Mouse (Mus musculus): ENCODE data around the gene Hist1h2bq. TPM values are rescaled to one million over a fixed set of nuclear protein-coding genes. Genes with fewer than 3 reads are reported as not detected.
A peak's percentile ranks its signal among the peaks of the same experiment; 100 is the strongest.
"Not testable (repeated sequence)": the region's sequence is repeated elsewhere in the genome, so short reads cannot be mapped to it uniquely, and the experiment has no call there.

The Hist1h2bq gene
- polyA plus RNA-seq, 1 experiment, result 2.3 TPM

- H3K27me3 ChIP-seq (ENCODE audit: control insufficient read depth, insufficient read depth, low read length), result no peaks in the 10 kb centered on the region
- 94% methylated on average over 7 of the region's 7 CpGs for WGBS
Observed at GRCm38 (mm10) chr13:21795584-21795983, 14.4 kb downstream of the Hist1h2bq start.

GRCm38 (mm10) chr13:21790601-21791283 lies 19.3 kb downstream of the Hist1h2bq start:
- no peaks in the 10 kb centered on the region for H3K27me3 ChIP-seq (ENCODE audit: control insufficient read depth, insufficient read depth, low read length)
- 6% methylated on average over 18 of the region's 18 CpGs for WGBS
- H3K4me3 ChIP-seq (replicated peaks; ENCODE audit: insufficient read depth, low read depth, low read length), result no peak overlapping the region
- TF ChIP-seq POLR2A (IDR thresholded peaks at IDR 0.05; ENCODE audit: borderline replicate concordance, insufficient read depth, low read length) (no peak), CTCF (IDR thresholded peaks at IDR 0.05; ENCODE audit: borderline replicate concordance, insufficient read depth, low read depth, low read length) (no peak)
- 0 out of 2 replicates have a peak, but pooled peaks cover 2% of the 10 kb centered on the region for H3K4me1 ChIP-seq (ENCODE audit: control insufficient read depth, insufficient read depth, low read length)
- H3K27ac ChIP-seq (ENCODE audit: insufficient read depth, low read length), result no peak overlapping the region
- DNase-seq, result peak in 1 of 2 experiments; percentile 16

More at GRCm38 (mm10) chr13:21795584-21795983, 14.4 kb downstream of the Hist1h2bq start:
- H3K4me1 ChIP-seq (ENCODE audit: control insufficient read depth, insufficient read depth, low read length), result 0 out of 2 replicates have a peak, but pooled peaks cover under 1% of the 10 kb centered on the region
- DNase-seq, result no peak
- no peak for TF ChIP-seq CTCF (IDR thresholded peaks at IDR 0.05; ENCODE audit: borderline replicate concordance, insufficient read depth, low read depth, low read length)
- no peak for TF ChIP-seq POLR2A (IDR thresholded peaks at IDR 0.05; ENCODE audit: borderline replicate concordance, insufficient read depth, low read length)
- no peak overlapping the region for H3K4me3 ChIP-seq (replicated peaks; ENCODE audit: insufficient read depth, low read depth, low read length)
- no peak overlapping the region for H3K27ac ChIP-seq (ENCODE audit: insufficient read depth, low read length)

- no peak for DNase-seq
- H3K27ac ChIP-seq (ENCODE audit: insufficient read depth, low read length), result no peak overlapping the region
- TF ChIP-seq POLR2A (IDR thresholded peaks at IDR 0.05; ENCODE audit: borderline replicate concordance, insufficient read depth, low read length) (no peak), CTCF (IDR thresholded peaks at IDR 0.05; ENCODE audit: borderline replicate concordance, insufficient read depth, low read depth, low read length) (no peak)
- no peaks in the 10 kb centered on the region for H3K27me3 ChIP-seq (ENCODE audit: control insufficient read depth, insufficient read depth, low read length)
- 81% methylated on average over 6 of the region's 6 CpGs for WGBS
- H3K4me1 ChIP-seq (ENCODE audit: control insufficient read depth, insufficient read depth, low read length), result 0 out of 2 replicates have a peak, but pooled peaks cover 2% of the 10 kb centered on the region
- H3K4me3 ChIP-seq (replicated peaks; ENCODE audit: insufficient read depth, low read depth, low read length), result no peak overlapping the region
Observed at GRCm38 (mm10) chr13:21789925-21790324, 20.1 kb downstream of the Hist1h2bq start.

GRCm38 (mm10) chr13:21787760-21788593 lies 22.0 kb downstream of the Hist1h2bq start:
- Histone ChIP-seq H3K27me3 (ENCODE audit: control insufficient read depth, insufficient read depth, low read length) (no peaks in the 10 kb centered on the region), H3K4me3 (replicated peaks; ENCODE audit: insufficient read depth, low read depth, low read length) (no peak overlapping the region), H3K4me1 (ENCODE audit: control insufficient read depth, insufficient read depth, low read length) (0 out of 2 replicates have a peak, but pooled peaks cover 2% of the 10 kb centered on the region), H3K27ac (ENCODE audit: insufficient read depth, low read length) (no peak overlapping the region)
- DNase-seq, result peak; percentile 13 to 14
- TF ChIP-seq CTCF (IDR thresholded peaks at IDR 0.05; ENCODE audit: borderline replicate concordance, insufficient read depth, low read depth, low read length) (no peak), POLR2A (IDR thresholded peaks at IDR 0.05; ENCODE audit: borderline replicate concordance, insufficient read depth, low read length) (no peak)
- WGBS, result 26% methylated on average over 15 of the region's 21 CpGs

- not testable (repeated sequence) for H3K27ac ChIP-seq (ENCODE audit: insufficient read depth, low read length); H3K4me1 ChIP-seq (ENCODE audit: control insufficient read depth, insufficient read depth, low read length); H3K27me3 ChIP-seq (ENCODE audit: control insufficient read depth, insufficient read depth, low read length)
- peak within 1 kb of the TSS; percentile 32 for H3K4me3 ChIP-seq (replicated peaks; ENCODE audit: insufficient read depth, low read depth, low read length)
- under 1% methylated on average over 39 of the region's 63 CpGs for WGBS
- peak; percentile 91 to 96 for DNase-seq
Observed at GRCm38 (mm10) chr13:21786899-21787629, 22.9 kb downstream of the Hist1h2bq start, which contains the start of the genes Hist1h2an and Hist1h2bp. Gene Hist1h2an (minus strand): TSS chr13:21787218. Gene Hist1h2bp (plus strand): TSS chr13:21787461.

GRCm38 (mm10) chr13:21786189-21786898 lies 23.7 kb downstream of the Hist1h2bq start:
- WGBS, result 7% methylated on average over 8 of the region's 8 CpGs
- TF ChIP-seq POLR2A (IDR thresholded peaks at IDR 0.05; ENCODE audit: borderline replicate concordance, insufficient read depth, low read length) (no peak), CTCF (IDR thresholded peaks at IDR 0.05; ENCODE audit: borderline replicate concordance, insufficient read depth, low read depth, low read length) (no peak)
- H3K4me3 ChIP-seq (replicated peaks; ENCODE audit: insufficient read depth, low read depth, low read length), result peak overlapping the region; percentile 23
- 0 out of 2 replicates have a peak, but pooled peaks cover 2% of the 10 kb centered on the region for H3K4me1 ChIP-seq (ENCODE audit: control insufficient read depth, insufficient read depth, low read length)
- DNase-seq, result no peak
- H3K27me3 ChIP-seq (ENCODE audit: control insufficient read depth, insufficient read depth, low read length), result no peaks in the 10 kb centered on the region
- H3K27ac ChIP-seq (ENCODE audit: insufficient read depth, low read length), result no peak overlapping the region

- no peak for TF ChIP-seq POLR2A (IDR thresholded peaks at IDR 0.05; ENCODE audit: borderline replicate concordance, insufficient read depth, low read length)
- no peak for TF ChIP-seq CTCF (IDR thresholded peaks at IDR 0.05; ENCODE audit: borderline replicate concordance, insufficient read depth, low read depth, low read length)
- WGBS, result 36% methylated on average over 6 of the region's 6 CpGs
- Histone ChIP-seq H3K27me3 (ENCODE audit: control insufficient read depth, insufficient read depth, low read length) (no peaks in the 10 kb centered on the region), H3K4me1 (ENCODE audit: control insufficient read depth, insufficient read depth, low read length) (no peaks in the 10 kb centered on the region; the same call in 1 of the 2 replicates), H3K4me3 (replicated peaks; ENCODE audit: insufficient read depth, low read depth, low read length) (no peak overlapping the region), H3K27ac (ENCODE audit: insufficient read depth, low read length) (no peak overlapping the region)
- DNase-seq, result no peak
Observed at GRCm38 (mm10) chr13:21784311-21784710, 25.7 kb downstream of the Hist1h2bq start.
